Mouse (Mus musculus) activated CD4-positive, CD25-positive, alpha-beta regulatory T cell, adult 9 weeks (primary cell): Measurements from ENCODE around the gene Gm7792. TPM values are rescaled to one million over a fixed set of nuclear protein-coding genes. Genes with fewer than 3 reads are reported as not detected.

Experiments used
- polyA plus RNA-seq: library from polyadenylated mRNA; unstranded; fragments of 100-300 nt; shearing (Covaris generic); gene quantifications from one replicate; pipeline ENCODE4 v1.2.1, GENCODE M21; 2017

Gene Gm7792
- polyA plus RNA-seq: 0.18 TPM

GRCm38 (mm10) chr5:93843476-93843875 lies at the start of gene Gm7792:
TSS of gene Gm7792 (plus strand) at chr5:93843776.

Other genes with a start within 250 kb of the Gm7792 start
- not detected for gene C87414, start 172.2 kb upstream of the Gm7792 start, polyA plus RNA-seq
- gene Gm16429, start 85.3 kb downstream of the Gm7792 start, polyA plus RNA-seq: not detected
- not detected for gene BC061212, start 226.8 kb downstream of the Gm7792 start, polyA plus RNA-seq
- gene Gm6351, start 232.6 kb downstream of the Gm7792 start, polyA plus RNA-seq: not detected